Mouse (Mus musculus): Measurements from ENCODE around the gene Mlf2. TPM values are rescaled to one million over a fixed set of nuclear protein-coding genes. Genes with fewer than 3 reads are reported as not detected.
"Not testable (repeated sequence)": the region's sequence is repeated elsewhere in the genome, so short reads cannot be mapped to it uniquely, and the experiment has no call there.

Mlf2 gene
- 54.2 and 67.4 TPM in 2 replicates for total RNA-seq (2017)

GRCm38 (mm10) chr6:124930754-124931524 lies at the start of gene Mlf2:
Mlf2 (plus strand) TSS chr6:124931386.
- peak; percentile 85 to 88 for ATAC-seq (replicated peaks in 1 of 2; ENCODE audit: insufficient read depth in 1 of 2, low FRiP score in 2 of 2, low TSS enrichment in 1 of 2, low read depth in 1 of 2, poor library complexity in 2 of 2, severe bottlenecking in 2 of 2)

DNA sequence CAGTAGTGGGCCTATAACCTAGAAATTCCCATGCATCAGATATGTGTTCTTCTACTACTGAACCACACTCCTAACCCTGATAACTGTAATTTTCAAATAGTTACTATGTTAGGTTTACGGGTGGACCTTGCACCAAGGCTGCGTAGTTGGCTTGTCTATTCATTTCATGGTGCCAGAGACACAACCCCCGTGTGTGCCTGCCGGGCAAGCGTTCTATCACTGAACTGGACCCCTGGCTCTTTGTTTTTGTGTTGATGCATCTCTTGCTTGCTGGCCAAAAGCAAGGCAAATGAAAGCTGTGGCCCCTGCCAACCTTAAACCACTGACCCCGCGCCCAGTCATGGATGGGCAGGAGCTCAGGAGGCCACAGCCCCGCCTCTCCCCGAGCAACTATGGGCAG lies 49.4 kb upstream of the Mlf2 start:
- no peak for ATAC-seq (replicated peaks in 1 of 2; ENCODE audit: insufficient read depth in 1 of 2, low FRiP score in 2 of 2, low TSS enrichment in 1 of 2, low read depth in 1 of 2, poor library complexity in 2 of 2, severe bottlenecking in 2 of 2)

GRCm38 (mm10) chr6:124883351-124883750 lies 47.8 kb upstream of the Mlf2 start:
- ATAC-seq (replicated peaks in 1 of 2; ENCODE audit: insufficient read depth in 1 of 2, low FRiP score in 2 of 2, low TSS enrichment in 1 of 2, low read depth in 1 of 2, poor library complexity in 2 of 2, severe bottlenecking in 2 of 2), result no peak

- ATAC-seq (replicated peaks in 1 of 2; ENCODE audit: insufficient read depth in 1 of 2, low FRiP score in 2 of 2, low TSS enrichment in 1 of 2, low read depth in 1 of 2, poor library complexity in 2 of 2, severe bottlenecking in 2 of 2), result no peak
Observed at GRCm38 (mm10) chr6:124884714-124885500, 46.3 kb upstream of the Mlf2 start.

DNA sequence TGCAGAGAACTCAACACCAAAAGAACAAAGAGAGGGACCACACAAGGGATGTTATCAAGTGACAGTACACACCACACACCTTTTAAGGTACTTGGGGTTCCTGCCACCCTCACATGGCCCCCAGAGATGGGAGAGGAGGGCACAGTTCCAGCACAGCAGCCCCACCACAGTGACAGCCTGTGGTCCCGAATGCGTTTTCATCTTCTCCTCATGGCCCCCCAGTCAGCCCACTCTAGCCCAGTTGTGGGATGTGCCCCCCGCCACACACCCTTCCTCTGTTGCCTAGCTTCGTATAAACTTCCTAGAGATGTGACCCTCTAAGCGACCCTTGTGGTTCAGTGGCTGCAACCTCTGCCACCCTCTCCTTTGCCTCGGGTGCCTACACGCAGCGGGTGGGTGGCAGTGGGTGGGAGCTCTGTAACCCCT lies 45.2 kb upstream of the Mlf2 start:
- no peak for ATAC-seq (replicated peaks in 1 of 2; ENCODE audit: insufficient read depth in 1 of 2, low FRiP score in 2 of 2, low TSS enrichment in 1 of 2, low read depth in 1 of 2, poor library complexity in 2 of 2, severe bottlenecking in 2 of 2)

DNA sequence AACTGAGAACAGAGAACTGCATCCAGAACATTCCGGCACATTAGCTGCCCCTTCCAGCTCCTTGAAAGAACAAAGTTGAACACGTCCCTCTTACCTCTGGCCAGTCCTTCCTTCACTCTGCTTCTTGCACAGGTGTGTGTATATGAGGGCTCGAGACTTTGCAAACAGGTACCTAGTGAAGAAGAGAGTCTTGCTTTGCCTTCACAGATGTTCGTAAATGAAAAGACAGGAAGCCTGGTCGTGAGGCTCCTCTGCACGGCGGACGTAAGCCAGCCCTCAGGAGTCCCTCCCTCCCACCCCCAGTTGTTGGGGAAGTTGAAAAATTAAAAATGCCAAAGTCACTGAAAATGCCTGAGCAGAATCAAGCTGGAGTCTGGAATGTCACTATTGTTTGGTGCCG lies 43.2 kb upstream of the Mlf2 start, which contains the start of gene Cd4:
Cd4 (minus strand) TSS at position 236 of the 400 bp plus-strand sequence.
- no peak for ATAC-seq (replicated peaks in 1 of 2; ENCODE audit: insufficient read depth in 1 of 2, low FRiP score in 2 of 2, low TSS enrichment in 1 of 2, low read depth in 1 of 2, poor library complexity in 2 of 2, severe bottlenecking in 2 of 2)

DNA sequence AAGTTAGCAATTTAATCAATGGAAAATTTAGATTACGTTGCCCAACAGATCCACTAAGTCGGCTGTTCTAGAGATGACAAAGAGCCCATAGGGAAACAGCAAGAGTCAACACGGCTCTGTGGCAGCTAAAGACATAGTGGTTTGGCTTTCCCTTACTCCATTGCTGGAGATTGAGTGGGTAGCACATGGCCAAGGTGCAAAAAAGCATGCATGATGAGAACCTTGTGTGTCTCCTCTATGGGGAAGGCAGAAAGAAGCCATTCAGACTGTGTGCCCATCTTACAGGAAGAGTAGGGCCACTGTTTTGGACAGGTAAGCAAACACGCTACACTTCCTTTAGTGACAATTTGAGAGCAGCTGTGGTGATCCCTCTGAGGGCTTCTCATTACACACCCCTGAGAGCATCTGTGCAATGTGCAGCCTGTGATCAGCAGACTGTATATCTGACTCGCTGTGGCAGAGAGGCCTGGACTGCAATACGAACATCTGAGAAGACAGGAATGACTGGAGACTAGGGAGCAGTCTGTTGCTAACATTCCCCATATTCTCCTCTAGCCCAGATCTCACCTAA lies 42.5 kb upstream of the Mlf2 start:
- no peak for ATAC-seq (replicated peaks in 1 of 2; ENCODE audit: insufficient read depth in 1 of 2, low FRiP score in 2 of 2, low TSS enrichment in 1 of 2, low read depth in 1 of 2, poor library complexity in 2 of 2, severe bottlenecking in 2 of 2)

- no peak for ATAC-seq (replicated peaks in 1 of 2; ENCODE audit: insufficient read depth in 1 of 2, low FRiP score in 2 of 2, low TSS enrichment in 1 of 2, low read depth in 1 of 2, poor library complexity in 2 of 2, severe bottlenecking in 2 of 2)
Observed at GRCm38 (mm10) chr6:124890997-124891396, 40.2 kb upstream of the Mlf2 start.

- not testable (repeated sequence) for ATAC-seq (replicated peaks in 1 of 2; ENCODE audit: insufficient read depth in 1 of 2, low FRiP score in 2 of 2, low TSS enrichment in 1 of 2, low read depth in 1 of 2, poor library complexity in 2 of 2, severe bottlenecking in 2 of 2)
Observed at GRCm38 (mm10) chr6:124894113-124894512, 37.1 kb upstream of the Mlf2 start.

DNA sequence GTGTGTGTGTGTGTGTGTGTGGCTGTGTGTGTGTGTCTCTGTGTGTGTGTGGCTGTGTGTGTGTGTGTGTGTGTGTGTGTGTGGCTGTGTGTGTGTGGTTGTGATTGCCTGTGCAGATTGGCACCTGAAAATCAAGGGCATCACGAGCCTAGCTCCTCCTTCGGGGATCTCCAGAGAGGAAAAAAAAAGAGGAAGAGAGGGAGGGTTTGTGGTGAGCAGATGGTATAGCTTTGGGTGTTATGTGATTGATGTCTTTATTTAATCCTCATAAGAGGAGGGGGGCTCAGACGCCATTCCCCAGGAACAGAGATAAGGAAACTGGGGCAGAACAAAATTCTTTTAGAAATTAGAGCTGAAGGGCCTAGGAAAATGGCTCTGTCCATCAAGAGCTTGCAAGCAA lies 32.8 kb upstream of the Mlf2 start:
- ATAC-seq (replicated peaks in 1 of 2; ENCODE audit: insufficient read depth in 1 of 2, low FRiP score in 2 of 2, low TSS enrichment in 1 of 2, low read depth in 1 of 2, poor library complexity in 2 of 2, severe bottlenecking in 2 of 2), result peak; percentile 52 to 70; a peak in 2 of 4 replicates

DNA sequence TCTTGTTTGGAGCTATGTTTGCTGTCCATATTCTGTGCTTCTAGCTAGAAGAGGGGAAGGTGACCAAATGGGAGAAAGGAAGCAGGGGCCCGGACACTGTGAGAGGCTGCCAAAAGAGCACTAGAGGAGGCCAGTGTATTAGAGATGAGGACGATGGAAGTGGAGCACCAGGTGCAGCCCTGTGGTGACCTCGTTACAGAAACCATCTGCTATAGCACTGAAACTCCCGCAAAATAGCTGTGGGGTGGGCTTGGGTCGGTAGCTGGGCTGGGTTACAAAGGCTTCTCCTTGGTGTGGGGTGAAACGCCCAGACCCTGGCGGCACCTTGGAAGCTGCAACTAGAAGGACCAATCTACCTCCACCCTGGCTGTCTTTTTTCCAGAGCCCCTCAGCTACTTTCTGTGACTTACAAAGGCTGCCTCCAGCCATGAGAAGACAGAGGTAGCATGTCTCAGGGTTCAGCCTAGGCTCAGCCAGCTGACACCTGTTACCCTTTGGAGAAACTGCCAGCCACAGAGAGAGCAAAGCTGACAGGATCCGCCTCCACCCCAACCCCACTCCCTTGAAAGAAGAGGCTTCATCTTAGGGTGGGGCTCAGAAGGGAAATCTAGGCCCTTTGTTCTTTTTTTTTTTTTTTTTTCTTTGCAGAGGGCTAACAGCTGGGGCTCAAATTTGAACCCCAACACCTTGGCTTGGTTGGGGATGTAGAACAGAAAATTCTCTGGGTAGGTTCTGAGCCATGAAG lies 31.0 kb upstream of the Mlf2 start:
- no peak for ATAC-seq (replicated peaks in 1 of 2; ENCODE audit: insufficient read depth in 1 of 2, low FRiP score in 2 of 2, low TSS enrichment in 1 of 2, low read depth in 1 of 2, poor library complexity in 2 of 2, severe bottlenecking in 2 of 2)

- ATAC-seq (replicated peaks in 1 of 2; ENCODE audit: insufficient read depth in 1 of 2, low FRiP score in 2 of 2, low TSS enrichment in 1 of 2, low read depth in 1 of 2, poor library complexity in 2 of 2, severe bottlenecking in 2 of 2), result peak; percentile 31 to 37; a peak in 3 of 4 replicates
Observed at GRCm38 (mm10) chr6:124900801-124901480, 30.2 kb upstream of the Mlf2 start.

DNA sequence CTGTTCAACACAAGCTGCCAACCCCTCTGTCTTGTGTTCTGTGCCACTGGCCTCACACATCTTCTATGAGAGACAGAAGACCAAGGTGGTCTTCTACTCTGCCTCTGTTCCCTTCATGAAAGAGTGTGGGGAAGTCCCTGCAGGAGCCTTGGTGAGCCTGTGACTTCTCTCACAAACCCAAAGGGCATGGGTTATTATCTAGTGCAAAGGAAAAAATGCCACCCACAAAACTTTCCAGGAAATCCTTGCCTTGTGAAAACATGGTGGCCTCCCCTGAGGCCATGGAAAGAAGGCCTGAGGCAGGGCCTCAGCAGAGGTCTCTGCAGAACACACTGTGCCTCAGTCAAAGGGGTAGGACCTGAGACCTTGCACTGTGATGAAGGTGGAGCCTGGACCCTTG lies 29.3 kb upstream of the Mlf2 start:
- ATAC-seq (replicated peaks in 1 of 2; ENCODE audit: insufficient read depth in 1 of 2, low FRiP score in 2 of 2, low TSS enrichment in 1 of 2, low read depth in 1 of 2, poor library complexity in 2 of 2, severe bottlenecking in 2 of 2), result no peak

- ATAC-seq (replicated peaks in 1 of 2; ENCODE audit: insufficient read depth in 1 of 2, low FRiP score in 2 of 2, low TSS enrichment in 1 of 2, low read depth in 1 of 2, poor library complexity in 2 of 2, severe bottlenecking in 2 of 2), result peak; percentile 86 to 92
Observed at GRCm38 (mm10) chr6:124903580-124904151, 27.5 kb upstream of the Mlf2 start.

GRCm38 (mm10) chr6:124904161-124904981 lies 26.8 kb upstream of the Mlf2 start:
- ATAC-seq (replicated peaks in 1 of 2; ENCODE audit: insufficient read depth in 1 of 2, low FRiP score in 2 of 2, low TSS enrichment in 1 of 2, low read depth in 1 of 2, poor library complexity in 2 of 2, severe bottlenecking in 2 of 2), result peak; percentile 40 to 54

All from hematopoietic stem cell, adult 5-6 weeks (primary cell).